Mouse (Mus musculus) ES-Bruce4 (cell line): ENCODE measurements around the gene Mprip. TPM values are rescaled to one million over a fixed set of nuclear protein-coding genes. Genes with fewer than 3 reads are reported as not detected.

Source experiments
- H3K27ac ChIP-seq: 2 replicates; pipeline ENCODE4 v1.5.1; 2012; ENCODE audit warnings: low read length, inconsistent platforms; ENCODE audit not compliant: insufficient read depth
- H3K27me3 ChIP-seq: 2 replicates; pipeline ENCODE4 v1.6.1; 2012; ENCODE audit warnings: mild to moderate bottlenecking, low read length, inconsistent platforms; ENCODE audit not compliant: control insufficient read depth, poor library complexity, insufficient read depth, severe bottlenecking
- H3K36me3 ChIP-seq: 2 replicates; pipeline ENCODE4 v1.6.1; 2012; ENCODE audit warnings: inconsistent platforms, mild to moderate bottlenecking, low read length, moderate library complexity; ENCODE audit not compliant: control insufficient read depth, poor library complexity, insufficient read depth, severe bottlenecking
- H3K4me1 ChIP-seq: one replicate; pipeline ENCODE4 v1.8.1; 2011; ENCODE audit warnings: low read length; ENCODE audit not compliant: control insufficient read depth, insufficient read depth
- H3K4me3 ChIP-seq: 2 replicates; pipeline ENCODE4 v1.5.1; 2011; ENCODE audit warnings: low read depth, mild to moderate bottlenecking, low read length
- H3K9ac ChIP-seq: 2 replicates; pipeline ENCODE4 v1.6.1; 2012; ENCODE audit warnings: low read depth, mild to moderate bottlenecking, inconsistent platforms; ENCODE audit not compliant: poor library complexity, severe bottlenecking
- H3K9me3 ChIP-seq: replicated peaks from 2 replicates; pipeline ENCODE4 v1.6.1; 2012; ENCODE audit warnings: mild to moderate bottlenecking, low read length, inconsistent platforms; ENCODE audit not compliant: control insufficient read depth, poor library complexity, insufficient read depth, severe bottlenecking
- CTCF ChIP-seq: IDR thresholded peaks from one replicate; pipeline ENCODE4 v1.8.1; 2011; ENCODE audit warnings: low read depth, low read length
- EP300 ChIP-seq: IDR thresholded peaks from 2 replicates; pipeline ENCODE4 v1.6.1; 2011; ENCODE audit warnings: low read depth, low read length; ENCODE audit not compliant: insufficient read depth
- POLR2A ChIP-seq: IDR thresholded peaks from one replicate; pipeline ENCODE4 v1.8.1; 2011; ENCODE audit warnings: low read length; ENCODE audit not compliant: insufficient read depth
- polyA plus RNA-seq: library from polyadenylated mRNA; stranded (reverse); fragments of >200 nt; gene quantifications from 2 replicates; pipeline ENCODE4 v1.2.4, GENCODE M21; 2011; ENCODE audit warnings: low read depth; ENCODE audit not compliant: missing spikeins, insufficient read depth, insufficient read length

Mprip gene
- polyA plus RNA-seq, 1 experiment, result 85.9 TPM

DNA sequence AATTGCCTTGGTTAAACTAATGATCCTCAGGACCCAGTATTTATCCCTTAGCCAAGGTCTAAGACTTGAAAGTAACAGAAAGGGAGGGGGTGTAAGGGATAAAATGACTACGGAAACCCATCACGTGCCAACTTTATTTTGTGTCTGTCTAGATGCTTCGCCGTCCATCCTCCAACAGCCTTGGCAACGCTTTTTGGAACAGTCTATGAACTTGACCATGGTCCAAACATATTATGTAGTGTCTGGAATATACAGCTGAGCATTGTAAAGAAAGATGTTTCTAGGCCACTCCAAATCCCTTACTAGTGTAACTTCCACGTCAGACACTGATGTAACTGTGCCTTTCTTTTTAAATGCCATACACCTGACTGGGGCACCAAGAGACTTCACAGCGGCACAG lies 34.9 kb upstream of the Mprip start:
- Histone ChIP-seq H3K27ac (no peak overlapping the region), H3K4me1 (no peaks in the 10 kb centered on the region), H3K9me3 (no peaks in the 10 kb centered on the region), H3K36me3 (no peaks in the 10 kb centered on the region), H3K27me3 (no peaks in the 10 kb centered on the region), H3K4me3 (no peak overlapping the region), H3K9ac (no peak overlapping the region)
- TF ChIP-seq EP300 (no peak), CTCF (no peak), POLR2A (no peak)

DNA sequence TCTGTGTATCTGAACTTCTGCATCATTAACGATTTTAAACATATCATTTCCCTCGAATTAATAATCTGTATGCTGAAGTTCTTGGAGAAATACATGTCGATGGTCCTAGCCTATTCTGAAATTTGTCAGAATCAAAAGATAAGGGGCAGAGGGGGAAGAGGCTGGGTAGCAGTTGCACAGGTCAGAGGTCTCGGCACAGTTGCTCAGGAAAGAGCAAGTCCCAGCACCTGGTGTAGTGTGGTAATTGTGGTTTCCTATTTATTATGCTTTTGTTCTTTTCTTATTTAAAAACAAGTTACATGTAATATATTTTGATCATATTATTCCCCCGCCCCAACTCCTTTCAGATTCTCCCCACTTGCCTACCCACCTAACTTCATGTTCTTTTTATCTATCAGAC lies 32.9 kb upstream of the Mprip start:
- H3K27me3 ChIP-seq, result no peaks in the 10 kb centered on the region
- no peaks in the 10 kb centered on the region for H3K9me3 ChIP-seq
- no peak overlapping the region for H3K27ac ChIP-seq
- H3K4me1 ChIP-seq, result no peaks in the 10 kb centered on the region
- no peak overlapping the region for H3K4me3 ChIP-seq
- no peak for TF ChIP-seq POLR2A
- H3K36me3 ChIP-seq, result no peaks in the 10 kb centered on the region
- no peak overlapping the region for H3K9ac ChIP-seq

DNA sequence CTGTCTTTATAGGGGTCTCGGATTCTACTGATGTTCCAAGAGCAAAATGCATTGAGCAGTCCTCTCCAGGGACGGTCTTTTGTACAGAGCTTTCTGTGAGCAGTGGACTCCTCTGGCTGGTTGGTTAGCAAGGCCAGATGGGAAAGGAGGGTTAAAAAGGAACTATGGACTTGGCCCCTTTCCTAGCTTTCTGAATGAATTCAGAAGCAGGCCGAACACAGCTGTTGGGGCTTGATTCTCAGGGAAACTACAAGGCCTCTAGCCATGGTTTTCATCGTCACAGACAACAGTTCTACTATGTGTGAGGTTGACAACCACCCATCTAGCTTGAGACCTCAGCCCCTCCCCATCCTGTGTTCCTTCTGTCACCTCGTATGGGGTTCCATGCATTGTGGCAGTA lies 31.2 kb upstream of the Mprip start:
- Histone ChIP-seq H3K4me3 (no peak overlapping the region), H3K4me1 (no peaks in the 10 kb centered on the region), H3K27ac (no peak overlapping the region), H3K27me3 (no peaks in the 10 kb centered on the region), H3K9ac (no peak overlapping the region), H3K9me3 (no peaks in the 10 kb centered on the region), H3K36me3 (no peaks in the 10 kb centered on the region)
- no peak for TF ChIP-seq CTCF
- TF ChIP-seq POLR2A, result no peak
- TF ChIP-seq EP300, result no peak

DNA sequence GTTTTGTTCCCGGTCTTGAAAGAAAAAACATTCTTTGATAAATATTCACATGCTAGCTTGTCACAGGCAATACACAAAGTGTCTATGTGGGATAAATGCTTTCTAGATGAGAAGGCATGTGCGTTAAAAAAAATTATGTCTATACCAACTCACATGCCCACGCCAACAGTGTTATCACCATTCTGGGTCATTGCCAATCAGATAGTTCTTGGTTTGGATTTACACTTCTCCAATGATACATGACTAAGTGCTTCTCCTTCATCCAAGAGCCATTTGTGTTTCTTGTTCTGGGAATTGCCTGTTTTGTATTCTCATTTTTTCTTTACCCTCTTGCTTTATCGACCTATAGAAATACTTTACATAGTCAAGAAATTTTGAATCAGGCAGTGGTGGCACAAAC lies 29.1 kb upstream of the Mprip start:
- H3K4me3 ChIP-seq, result no peak overlapping the region
- H3K9ac ChIP-seq, result no peak overlapping the region
- no peak overlapping the region for H3K27ac ChIP-seq
- H3K27me3 ChIP-seq, result no peaks in the 10 kb centered on the region
- TF ChIP-seq EP300, result no peak
- no peaks in the 10 kb centered on the region for H3K4me1 ChIP-seq
- H3K9me3 ChIP-seq, result no peaks in the 10 kb centered on the region
- H3K36me3 ChIP-seq, result no peaks in the 10 kb centered on the region

DNA sequence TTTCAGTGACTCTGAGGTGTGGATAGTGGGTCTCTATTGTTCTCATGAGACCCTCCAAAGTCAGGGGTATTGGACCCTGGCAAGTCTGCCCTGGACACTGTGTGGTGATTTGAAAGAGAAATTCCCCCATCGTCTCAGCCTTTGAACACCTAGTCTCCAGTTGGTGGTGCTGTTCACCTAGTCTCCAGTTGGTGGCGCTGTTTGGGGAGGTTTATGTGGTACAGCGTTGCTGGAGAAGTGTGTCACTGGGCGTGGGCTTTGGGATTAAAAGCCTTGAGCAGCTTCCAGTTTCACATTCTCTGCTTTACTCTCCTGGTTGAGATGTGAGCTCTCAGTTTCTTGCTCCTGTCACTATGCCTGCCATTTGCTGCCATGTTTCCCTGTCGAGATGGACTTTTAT lies 28.1 kb upstream of the Mprip start:
- H3K27me3 ChIP-seq, result no peaks in the 10 kb centered on the region
- TF ChIP-seq EP300 (no peak), CTCF (peak; percentile 83), POLR2A (no peak)

DNA sequence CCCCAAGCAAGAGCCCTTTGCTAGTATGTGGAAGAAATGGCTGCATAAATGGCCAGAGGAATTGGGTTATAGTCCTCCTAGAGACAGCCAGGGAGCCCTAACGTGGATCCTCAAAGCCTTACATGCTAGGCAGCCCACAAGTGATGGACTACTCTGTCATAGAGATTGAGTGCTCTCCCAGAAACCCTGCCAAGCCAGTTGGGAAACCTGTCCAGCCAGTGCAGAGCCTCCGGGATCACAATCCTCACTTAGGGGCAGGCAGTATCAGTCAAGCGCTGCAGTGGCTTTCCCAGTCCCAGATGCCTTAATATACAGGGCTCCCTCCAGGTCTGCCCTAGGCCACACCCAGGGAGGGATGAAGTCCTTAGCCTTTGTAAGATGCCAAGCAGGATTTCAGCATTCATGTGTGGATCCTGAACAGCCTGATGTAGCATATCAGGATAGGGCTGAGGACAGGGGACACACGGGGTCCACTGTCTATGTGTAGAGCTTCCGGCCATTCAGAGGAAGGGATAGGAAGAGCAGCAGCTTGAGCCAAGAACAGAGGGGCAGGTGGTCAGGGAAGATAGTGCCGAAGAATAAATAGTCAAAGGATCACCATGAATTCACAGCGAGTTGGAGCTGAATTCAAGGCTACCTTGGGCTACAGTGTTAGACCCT lies 27.0 kb upstream of the Mprip start:
- no peaks in the 10 kb centered on the region for H3K36me3 ChIP-seq
- H3K4me3 ChIP-seq, result no peak overlapping the region
- H3K27ac ChIP-seq, result no peak overlapping the region
- TF ChIP-seq POLR2A (no peak), CTCF (no peak), EP300 (no peak)
- H3K9me3 ChIP-seq, result no peaks in the 10 kb centered on the region
- no peak overlapping the region for H3K9ac ChIP-seq
- no peaks in the 10 kb centered on the region for H3K27me3 ChIP-seq
- H3K4me1 ChIP-seq, result no peaks in the 10 kb centered on the region

More for the DNA sequence above, 28.1 kb upstream of the Mprip start:
- H3K9me3 ChIP-seq, result no peaks in the 10 kb centered on the region
- no peak overlapping the region for H3K9ac ChIP-seq
- no peak overlapping the region for H3K4me3 ChIP-seq
- H3K36me3 ChIP-seq, result no peaks in the 10 kb centered on the region
- H3K4me1 ChIP-seq, result no peaks in the 10 kb centered on the region
- no peak overlapping the region for H3K27ac ChIP-seq

DNA sequence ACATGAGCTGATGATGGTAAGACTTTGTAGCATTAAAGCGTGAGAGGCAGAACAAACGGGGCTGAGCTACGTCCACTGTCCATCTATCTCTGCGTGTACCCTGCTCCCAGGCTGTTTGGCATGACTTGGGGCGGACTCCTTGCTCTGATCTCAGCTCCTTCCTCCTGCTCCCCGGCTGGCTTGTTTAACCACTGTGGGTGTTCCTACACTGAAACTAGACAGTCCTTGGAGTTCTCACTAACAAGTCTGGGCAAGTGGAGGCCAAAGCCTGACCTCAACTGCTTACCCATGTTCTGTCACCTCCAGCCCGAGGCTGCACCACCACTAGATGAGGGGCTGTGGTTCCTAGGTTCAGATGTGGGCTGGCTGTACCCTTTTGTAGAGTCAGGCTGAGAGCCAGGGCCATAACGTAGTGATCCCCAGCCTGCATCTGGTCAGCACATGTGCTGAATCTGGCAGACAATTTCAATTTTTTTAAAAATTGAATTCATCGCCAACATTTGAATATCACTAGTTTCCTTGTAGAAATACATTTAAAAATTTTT lies 25.8 kb upstream of the Mprip start:
- Histone ChIP-seq H3K9me3 (no peaks in the 10 kb centered on the region), H3K27ac (no peak overlapping the region), H3K4me3 (no peak overlapping the region), H3K4me1 (no peaks in the 10 kb centered on the region), H3K27me3 (no peaks in the 10 kb centered on the region), H3K9ac (no peak overlapping the region), H3K36me3 (no peaks in the 10 kb centered on the region)
- TF ChIP-seq EP300 (no peak), CTCF (no peak), POLR2A (no peak)
